Mouse (Mus musculus) heart, postnatal 0 days (tissue): ENCODE data around the gene A2ml1. TPM values are rescaled to one million over a fixed set of nuclear protein-coding genes. Genes with fewer than 3 reads are reported as not detected.

ENCODE experiments used
- ATAC-seq: fragments of 200-750 bp; cut with Nextera tagmentation; 2 replicates; pipeline ENCODE4 v1.8.0; 2017; ENCODE audit warnings: low read depth, moderate number of reproducible peaks, moderate library complexity; ENCODE audit not compliant: insufficient read depth
- DNase-seq: peaks from one replicate; pipeline ENCODE4 v3.0.0-alpha.2; 2016; ENCODE audit warnings: low spot score
- H3K27ac ChIP-seq: fragments of 300-500 bp; sonication (generic); 2 replicates; pipeline ENCODE4 v1.5.1; 2014; ENCODE audit warnings: low read depth, mild to moderate bottlenecking
- H3K27me3 ChIP-seq: fragments of 300-500 bp; sonication (generic); 2 replicates; pipeline ENCODE4 v1.6.1; 2014; ENCODE audit warnings: low read length, mixed read lengths; ENCODE audit not compliant: control insufficient read depth, insufficient read depth
- H3K36me3 ChIP-seq: fragments of 300-500 bp; sonication (generic); replicated peaks from 2 replicates; pipeline ENCODE4 v1.6.1; 2014; ENCODE audit warnings: low read length, mixed read lengths; ENCODE audit not compliant: control insufficient read depth, insufficient read depth
- H3K4me1 ChIP-seq: fragments of 300-500 bp; sonication (generic); 2 replicates; pipeline ENCODE4 v1.6.1; 2014; ENCODE audit warnings: antibody characterized with exemption; ENCODE audit not compliant: control insufficient read depth, insufficient read depth
- H3K4me2 ChIP-seq: fragments of 300-500 bp; sonication (generic); 2 replicates; pipeline ENCODE4 v1.6.1; 2014; ENCODE audit warnings: low read depth, mild to moderate bottlenecking, low read length, moderate library complexity
- H3K4me3 ChIP-seq: fragments of 300-500 bp; sonication (generic); 2 replicates; pipeline ENCODE4 v1.5.1; 2014; ENCODE audit warnings: low read depth, low read length
- H3K9ac ChIP-seq: fragments of 300-500 bp; sonication (generic); replicated peaks from 2 replicates; pipeline ENCODE4 v1.6.1; 2014; ENCODE audit warnings: low read depth, low read length, mixed read lengths
- H3K9me3 ChIP-seq: fragments of 300-500 bp; sonication (generic); replicated peaks from 2 replicates; pipeline ENCODE4 v1.6.1; 2016; ENCODE audit warnings: low read length; ENCODE audit not compliant: control insufficient read depth
- CTCF ChIP-seq: IDR thresholded peaks from 2 replicates; pipeline ENCODE4 v1.5.1; 2016; ENCODE audit warnings: antibody characterized with exemption, control low read depth, low read depth
- EP300 ChIP-seq: IDR thresholded peaks from 2 replicates; pipeline ENCODE4 v1.6.1; 2016; ENCODE audit warnings: antibody characterized with exemption, low read depth
- WGBS: fragments of 180-500 bp; shearing (Covaris S2); extraction: QIAGEN DNeasy Blood & Tissue Kit; methylation state at CpG from one replicate; pipeline ENCODE4 v1.1.7; 2014; 5-methylcytosine and 5-hydroxymethylcytosine counted together
- polyA plus RNA-seq: library from polyadenylated mRNA; unstranded; fragments of >200 nt; fragmentation: Nextera tagmentation; extraction: Ambion mirVana; gene quantifications from 2 replicates; pipeline ENCODE4 v1.2.1, GENCODE M21; 2015
- total RNA-seq: library from RNA; depleted of rRNA; stranded (reverse); fragments of >200 nt; gene quantifications from 2 replicates; pipeline ENCODE4 v1.2.3, GENCODE M21; 2014; ENCODE audit warnings: low replicate concordance

The A2ml1 gene
- total and polyA plus RNA-seq, 2 experiments from 2014 or later: 0.30 TPM; not detected in 1

DNA sequence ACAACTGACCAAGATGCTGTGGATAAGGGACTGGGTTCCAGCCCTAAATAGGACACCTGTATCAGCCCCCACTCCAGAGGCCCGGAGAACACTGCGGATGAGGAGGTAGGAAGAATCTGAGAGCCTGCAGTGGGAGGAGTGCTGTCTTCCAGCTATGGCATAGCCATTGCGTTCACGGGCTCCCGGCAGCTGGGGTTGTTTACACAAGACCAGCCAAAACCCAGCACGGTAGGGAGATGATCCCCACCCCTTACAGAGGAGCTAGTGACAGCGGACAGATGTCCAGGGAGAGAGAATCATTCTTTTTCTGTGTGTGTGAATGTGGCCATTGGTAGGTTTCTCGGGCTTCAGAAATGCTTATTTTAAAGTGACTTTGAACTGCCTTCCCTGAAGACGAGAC is 24.9 kb upstream of the A2ml1 start:
- no peak for DNase-seq
- H3K4me2 ChIP-seq: no peak overlapping the region
- no peaks in the 10 kb centered on the region for H3K36me3 ChIP-seq
- H3K4me3 ChIP-seq: no peak overlapping the region
- no peaks in the 10 kb centered on the region for H3K4me1 ChIP-seq
- 55% methylated on average over 9 of the region's 9 CpGs for WGBS
- H3K9me3 ChIP-seq: no peaks in the 10 kb centered on the region
- no peak for TF ChIP-seq EP300
- no peak for TF ChIP-seq CTCF
- H3K27me3 ChIP-seq: no peaks in the 10 kb centered on the region
- no peak for ATAC-seq
- no peak overlapping the region for H3K9ac ChIP-seq
- no peak overlapping the region for H3K27ac ChIP-seq

- TF ChIP-seq CTCF (peak; percentile 69), EP300 (no peak)
- ATAC-seq (no peak), DNase-seq (peak; percentile 63)
- Histone ChIP-seq H3K4me3 (no peak overlapping the region), H3K36me3 (no peaks in the 10 kb centered on the region), H3K9me3 (no peaks in the 10 kb centered on the region), H3K27ac (no peak overlapping the region), H3K4me1 (no peaks in the 10 kb centered on the region), H3K9ac (no peak overlapping the region), H3K27me3 (no peaks in the 10 kb centered on the region), H3K4me2 (no peak overlapping the region)
- WGBS: 25% methylated on average over 5 of the region's 5 CpGs
These were observed 23.1 kb upstream of the A2ml1 start for GRCm38 (mm10) chr6:128604512-128604911.

GRCm38 (mm10) chr6:128602463-128603201 is 21.2 kb upstream of the A2ml1 start:
- no peak for TF ChIP-seq EP300
- TF ChIP-seq CTCF: no peak
- 63% methylated on average over 10 of the region's 10 CpGs for whole genome bisulfite sequencing
- H3K9me3 ChIP-seq: no peaks in the 10 kb centered on the region
- no peak overlapping the region for H3K9ac ChIP-seq
- no peak overlapping the region for H3K4me2 ChIP-seq
- DNase-seq (no peak), ATAC-seq (no peak)
- no peak overlapping the region for H3K4me3 ChIP-seq
- H3K4me1 ChIP-seq: no peaks in the 10 kb centered on the region
- no peaks in the 10 kb centered on the region for H3K27me3 ChIP-seq
- H3K36me3 ChIP-seq: no peaks in the 10 kb centered on the region
- H3K27ac ChIP-seq: no peak overlapping the region

GRCm38 (mm10) chr6:128602026-128602425 is 20.6 kb upstream of the A2ml1 start:
- no peaks in the 10 kb centered on the region for H3K9me3 ChIP-seq
- no peak for DNase-seq
- H3K4me1 ChIP-seq: no peaks in the 10 kb centered on the region
- 37% methylated on average over 3 of the region's 3 CpGs for WGBS
- no peak overlapping the region for H3K27ac ChIP-seq
- H3K4me3 ChIP-seq: no peak overlapping the region
- no peak for ATAC-seq
- TF ChIP-seq EP300 (no peak), CTCF (no peak)
- no peak overlapping the region for H3K9ac ChIP-seq
- no peak overlapping the region for H3K4me2 ChIP-seq
- H3K36me3 ChIP-seq: no peaks in the 10 kb centered on the region
- no peaks in the 10 kb centered on the region for H3K27me3 ChIP-seq

DNA sequence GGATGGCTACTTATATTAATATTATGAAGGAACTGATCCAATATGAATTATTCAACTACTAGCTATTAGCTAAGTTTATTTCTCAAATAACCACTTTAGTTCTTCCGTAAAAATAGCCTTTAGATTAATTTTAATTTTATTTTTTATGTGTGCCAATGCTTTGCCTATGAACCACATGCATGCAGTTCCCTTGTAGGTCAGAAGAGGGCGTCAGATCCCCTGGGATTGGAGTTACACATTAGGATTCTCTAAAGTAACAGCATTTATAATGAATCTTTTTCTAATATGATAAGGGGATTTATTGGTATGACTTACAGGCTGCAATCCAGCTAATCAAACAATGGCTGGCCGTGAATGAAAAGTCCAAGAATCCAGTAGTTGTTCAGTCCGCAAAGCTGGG is 18.1 kb upstream of the A2ml1 start:
- Histone ChIP-seq H3K4me1 (no peaks in the 10 kb centered on the region), H3K4me3 (no peak overlapping the region), H3K4me2 (no peak overlapping the region), H3K27ac (no peak overlapping the region), H3K9me3 (no peaks in the 10 kb centered on the region), H3K36me3 (no peaks in the 10 kb centered on the region), H3K9ac (no peak overlapping the region), H3K27me3 (no peaks in the 10 kb centered on the region)
- DNase-seq (no peak), ATAC-seq (no peak)
- 56% methylated on average over 4 of the region's 4 CpGs for WGBS
- no peak for TF ChIP-seq CTCF
- TF ChIP-seq EP300: no peak
